Mouse (Mus musculus) myocyte (in vitro differentiated cells): ENCODE measurements around the gene Glmn. TPM values are rescaled to one million over a fixed set of nuclear protein-coding genes. Genes with fewer than 3 reads are reported as not detected.

Source experiments
- H3K27me3 ChIP-seq: one replicate; pipeline ENCODE4 v1.6.1; 2011; ENCODE audit not compliant: control insufficient read depth, insufficient read depth, insufficient read length
- H3K36me3 ChIP-seq: one replicate; pipeline ENCODE4 v1.6.1; 2011; ENCODE audit not compliant: control insufficient read depth, insufficient read depth
- H3K4me2 ChIP-seq: one replicate; pipeline ENCODE4 v1.6.1; 2011; ENCODE audit warnings: low read depth, control low read depth
- H3K4me3 ChIP-seq: one replicate; pipeline ENCODE4 v1.5.1; 2011; ENCODE audit warnings: mild to moderate bottlenecking, control low read depth, moderate library complexity
- H3K79me2 ChIP-seq: one replicate; pipeline ENCODE4 v1.6.1; 2011; ENCODE audit not compliant: control insufficient read depth, insufficient read depth
- H3ac ChIP-seq: one replicate; pipeline ENCODE4 v1.6.1; 2011; ENCODE audit not compliant: control insufficient read depth, insufficient read length
- CEBPB ChIP-seq: IDR thresholded peaks from 2 replicates; pipeline ENCODE4 v1.6.1; 2011; ENCODE audit warnings: mild to moderate bottlenecking, moderate library complexity; ENCODE audit not compliant: poor library complexity, insufficient read depth, severe bottlenecking
- E2F4 ChIP-seq: IDR thresholded peaks from one replicate; pipeline ENCODE4 v1.6.1; 2011; ENCODE audit warnings: mild to moderate bottlenecking, control low read depth, moderate library complexity; ENCODE audit not compliant: insufficient read depth
- MAX ChIP-seq: IDR thresholded peaks from one replicate; pipeline ENCODE4 v1.6.1; 2011; ENCODE audit warnings: low read depth, mild to moderate bottlenecking, control low read depth
- MYOD1 ChIP-seq, 3 experiments: IDR thresholded peaks; one replicate each; pipeline ENCODE4 v1.6.1; 2011; ENCODE audit warnings: control low read depth in 2 of 3, low read depth in 2 of 3, mild to moderate bottlenecking in 2 of 3, moderate library complexity in 1 of 3; ENCODE audit not compliant: insufficient read length in 2 of 3, control insufficient read depth in 1 of 3
- MYOG ChIP-seq, 3 experiments: IDR thresholded peaks; one replicate each; pipeline ENCODE4 v1.6.1; 2011; ENCODE audit warnings: control low read depth in 2 of 3, low read depth in 2 of 3, mild to moderate bottlenecking in 2 of 3; ENCODE audit not compliant: insufficient read length in 2 of 3, control insufficient read depth in 1 of 3, insufficient read depth in 1 of 3
- POLR2A ChIP-seq: IDR thresholded peaks from one replicate; pipeline ENCODE4 v1.6.1; 2011; ENCODE audit warnings: low read depth, mild to moderate bottlenecking, control low read depth, moderate library complexity; ENCODE audit not compliant: insufficient read length
- POLR2AphosphoS2 ChIP-seq: IDR thresholded peaks from one replicate; pipeline ENCODE4 v1.6.1; 2011; ENCODE audit warnings: low read depth, control low read depth; ENCODE audit not compliant: insufficient read length
- REST ChIP-seq: IDR thresholded peaks from one replicate; pipeline ENCODE4 v1.6.1; 2011; ENCODE audit warnings: mild to moderate bottlenecking, control low read depth, moderate library complexity; ENCODE audit not compliant: insufficient read depth, insufficient read length
- SRF ChIP-seq: IDR thresholded peaks from one replicate; pipeline ENCODE4 v1.6.1; 2011; ENCODE audit warnings: low read depth; ENCODE audit not compliant: control insufficient read depth, insufficient read length
- TCF12 ChIP-seq: IDR thresholded peaks from one replicate; pipeline ENCODE4 v1.6.1; 2011; ENCODE audit warnings: mild to moderate bottlenecking, control low read depth; ENCODE audit not compliant: poor library complexity, insufficient read depth, severe bottlenecking
- TCF3 ChIP-seq: IDR thresholded peaks from one replicate; pipeline ENCODE4 v1.6.1; 2011; ENCODE audit warnings: low read depth, control low read depth; ENCODE audit not compliant: insufficient read length
- USF1 ChIP-seq: IDR thresholded peaks from one replicate; pipeline ENCODE4 v1.6.1; 2011; ENCODE audit warnings: low read depth, mild to moderate bottlenecking, control low read depth, moderate library complexity
- polyA plus RNA-seq: library from polyadenylated mRNA; unstranded; fragments of >200 nt; fragmentation: generic; extraction: Trizol; gene quantifications from one replicate; pipeline ENCODE4 v1.2.1, GENCODE M21; 2012; ENCODE audit warnings: missing spikeins

The Glmn gene
- polyA plus RNA-seq, 1 experiment: 2.7 TPM

GRCm38 (mm10) chr5:107569148-107569547 lies 28.5 kb downstream of the Glmn start:
- TF ChIP-seq REST (no peak), SRF (no peak), MYOG (IDR thresholded peaks at IDR 0.05; ENCODE audit: control insufficient read depth in 1 of 3, insufficient read depth in 1 of 3, insufficient read length in 2 of 3, low read depth in 2 of 3) (no peak), MYOD1 (IDR thresholded peaks at IDR 0.05; ENCODE audit: control insufficient read depth in 1 of 3, insufficient read length in 2 of 3, low read depth in 2 of 3) (no peak)
- H3K36me3 ChIP-seq: peaks cover 3% of the 10 kb centered on the region
- no peak overlapping the region for H3ac ChIP-seq
- no peak overlapping the region for H3K4me3 ChIP-seq
- no peaks in the 10 kb centered on the region for H3K27me3 ChIP-seq
- H3K4me2 ChIP-seq: no peak overlapping the region
- H3K79me2 ChIP-seq: no peaks in the 10 kb centered on the region

GRCm38 (mm10) chr5:107556969-107557368 lies 40.7 kb downstream of the Glmn start:
- Histone ChIP-seq H3ac (no peak overlapping the region), H3K79me2 (no peaks in the 10 kb centered on the region), H3K36me3 (peaks cover 7% of the 10 kb centered on the region), H3K4me3 (no peak overlapping the region), H3K4me2 (no peak overlapping the region), H3K27me3 (no peaks in the 10 kb centered on the region)
- TF ChIP-seq POLR2A (no peak), MAX (no peak), TCF12 (no peak), TCF3 (no peak), MYOG (IDR thresholded peaks at IDR 0.05; ENCODE audit: control insufficient read depth in 1 of 3, insufficient read depth in 1 of 3, insufficient read length in 2 of 3, low read depth in 2 of 3) (no peak)

GRCm38 (mm10) chr5:107554336-107554735 lies 43.4 kb downstream of the Glmn start:
- H3K4me2 ChIP-seq: no peak overlapping the region
- no peak overlapping the region for H3ac ChIP-seq
- no peaks in the 10 kb centered on the region for H3K27me3 ChIP-seq
- no peak for TF ChIP-seq MYOD1 (IDR thresholded peaks at IDR 0.05; ENCODE audit: control insufficient read depth in 1 of 3, insufficient read length in 2 of 3, low read depth in 2 of 3)
- TF ChIP-seq MYOG (IDR thresholded peaks at IDR 0.05; ENCODE audit: control insufficient read depth in 1 of 3, insufficient read depth in 1 of 3, insufficient read length in 2 of 3, low read depth in 2 of 3): no peak
- TF ChIP-seq TCF12: no peak
- no peak for TF ChIP-seq TCF3
- peaks cover 5% of the 10 kb centered on the region for H3K36me3 ChIP-seq
- H3K79me2 ChIP-seq: no peaks in the 10 kb centered on the region
- no peak overlapping the region for H3K4me3 ChIP-seq

- Histone ChIP-seq H3K4me2 (no peak overlapping the region), H3K4me3 (no peak overlapping the region), H3ac (no peak overlapping the region), H3K27me3 (no peaks in the 10 kb centered on the region), H3K79me2 (no peaks in the 10 kb centered on the region), H3K36me3 (no peaks in the 10 kb centered on the region)
- no peak for TF ChIP-seq E2F4
- no peak for TF ChIP-seq MAX
- no peak for TF ChIP-seq REST
- TF ChIP-seq SRF: no peak
- no peak for TF ChIP-seq TCF3
- TF ChIP-seq CEBPB: no peak
- TF ChIP-seq POLR2A: no peak
- TF ChIP-seq POLR2AphosphoS2: no peak
- TF ChIP-seq USF1: no peak
- TF ChIP-seq MYOG (IDR thresholded peaks at IDR 0.05; ENCODE audit: control insufficient read depth in 1 of 3, insufficient read depth in 1 of 3, insufficient read length in 2 of 3, low read depth in 2 of 3): no peak
- TF ChIP-seq MYOD1 (IDR thresholded peaks at IDR 0.05; ENCODE audit: control insufficient read depth in 1 of 3, insufficient read length in 2 of 3, low read depth in 2 of 3): no peak
- TF ChIP-seq TCF12: no peak
Observed at GRCm38 (mm10) chr5:107548444-107548843, 49.2 kb downstream of the Glmn start.

GRCm38 (mm10) chr5:107547955-107548354 lies 49.7 kb downstream of the Glmn start:
- H3K36me3 ChIP-seq: no peaks in the 10 kb centered on the region
- H3K27me3 ChIP-seq: no peaks in the 10 kb centered on the region
- no peak overlapping the region for H3ac ChIP-seq
- H3K4me3 ChIP-seq: no peak overlapping the region
- H3K4me2 ChIP-seq: no peak overlapping the region
- no peaks in the 10 kb centered on the region for H3K79me2 ChIP-seq
- no peak for TF ChIP-seq TCF3
- TF ChIP-seq POLR2AphosphoS2: no peak
- TF ChIP-seq MAX: no peak
- no peak for TF ChIP-seq POLR2A
- TF ChIP-seq MYOG (IDR thresholded peaks at IDR 0.05; ENCODE audit: control insufficient read depth in 1 of 3, insufficient read depth in 1 of 3, insufficient read length in 2 of 3, low read depth in 2 of 3): no peak
- TF ChIP-seq USF1: no peak
- no peak for TF ChIP-seq SRF
- TF ChIP-seq E2F4: no peak
- no peak for TF ChIP-seq CEBPB
- TF ChIP-seq MYOD1 (IDR thresholded peaks at IDR 0.05; ENCODE audit: control insufficient read depth in 1 of 3, insufficient read length in 2 of 3, low read depth in 2 of 3): no peak
- TF ChIP-seq TCF12: no peak
- no peak for TF ChIP-seq REST
